Mouse (Mus musculus): ENCODE measurements at regions not wholly inside any gene's neighbourhood (a gene's known extent, or its start where the extent isn't known, plus 50 kb on each side); places are given as distances from the start of the nearest gene placed in this dataset.

GRCm38 (mm10) chr8:82630486-82630885 lies 143.5 kb downstream of the Zfp330 start:
- in situ Hi-C loops (cut with MboI; ENCODE audit: low pct_ligation_motif_present, low pct_unique_long_range_greater_than_20kb, low sequenced_read_pairs): no loop called here

DNA sequence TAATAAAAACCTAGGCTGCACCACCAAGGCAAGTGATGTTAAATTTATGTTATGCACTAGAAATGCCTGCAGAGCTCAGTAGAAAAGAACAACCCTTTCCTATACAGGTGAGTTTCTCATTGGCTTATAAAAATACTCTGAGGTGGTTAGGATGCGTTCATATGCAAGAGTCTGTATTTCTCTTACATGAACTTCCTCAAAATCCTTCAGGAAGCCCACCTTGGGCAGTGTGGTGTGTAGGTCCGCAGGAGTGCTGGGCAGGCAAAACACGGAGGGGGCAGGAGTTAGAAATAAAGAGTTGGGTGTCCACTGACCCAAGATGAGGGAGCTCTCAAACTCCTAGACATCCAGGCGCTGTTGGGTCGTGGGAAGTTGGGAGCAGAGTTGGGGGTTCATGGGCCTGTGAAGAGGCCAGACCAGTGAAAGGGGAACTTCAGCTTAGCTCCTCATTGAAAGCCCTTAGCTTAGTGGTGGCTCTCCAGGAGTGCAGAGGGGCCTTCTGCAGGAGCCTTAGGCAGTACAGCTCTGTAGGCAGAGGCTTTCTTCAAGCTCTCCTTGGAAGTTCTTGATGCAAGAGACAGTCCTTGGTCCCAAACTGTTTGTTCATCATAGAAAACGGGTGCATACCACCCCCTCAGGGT lies 150.0 kb downstream of the Zfp330 start:
- TF ChIP-seq ETS1 (conservative IDR thresholded peaks at IDR 0.05; ENCODE audit: low read depth, low read length): no peak
- no peak for TF ChIP-seq JUND (conservative IDR thresholded peaks at IDR 0.05; ENCODE audit: low read depth, low read length)
- no peak for TF ChIP-seq ZC3H11A (IDR thresholded peaks at IDR 0.05; ENCODE audit: low read depth, low read length)
- TF ChIP-seq MXI1 (IDR thresholded peaks at IDR 0.05; ENCODE audit: low read depth, low read length): no peak
- no peak for TF ChIP-seq ELF1 (IDR thresholded peaks at IDR 0.05; ENCODE audit: low read depth, low read length)
- no peak for TF ChIP-seq MAX (IDR thresholded peaks at IDR 0.05; ENCODE audit: low read length)
- no peak for TF ChIP-seq CTCF (conservative IDR thresholded peaks at IDR 0.05 in 1 of 2, IDR thresholded peaks at IDR 0.05 in 1 of 2; ENCODE audit: low read depth in 2 of 2, low read length in 2 of 2)
- TF ChIP-seq CHD2 (IDR thresholded peaks at IDR 0.05; ENCODE audit: low read length): no peak
- no peak for TF ChIP-seq RCOR1 (conservative IDR thresholded peaks at IDR 0.05; ENCODE audit: low read depth, low read length)
- TF ChIP-seq NRF1 (IDR thresholded peaks at IDR 0.05; ENCODE audit: low read depth, low read length): no peak
- TF ChIP-seq NELFE (IDR thresholded peaks at IDR 0.05; ENCODE audit: low read depth, low read length): no peak
- no peak for TF ChIP-seq EP300 (IDR thresholded peaks at IDR 0.05; ENCODE audit: low read length)
- TF ChIP-seq MAFK (IDR thresholded peaks at IDR 0.05; ENCODE audit: insufficient replicate concordance, low read length): no peak
- TF ChIP-seq ZMIZ1 (IDR thresholded peaks at IDR 0.05; ENCODE audit: low read depth, low read length): no peak
- Histone ChIP-seq H3K4me2 (ENCODE audit: insufficient read depth, low read depth, poor library complexity, severe bottlenecking) (no peak overlapping the region), H3K79me2 (replicated peaks; ENCODE audit: control insufficient read depth, extremely low read depth, insufficient read depth, poor library complexity, severe bottlenecking) (no peaks in the 10 kb centered on the region), H3K4me3 (replicated peaks in 1 of 3; ENCODE audit: low read depth in 2 of 3, low read length in 2 of 3, poor library complexity in 1 of 3) (no peak overlapping the region), H3K27me3 (replicated peaks) (no peaks in the 10 kb centered on the region), H3K4me1 (ENCODE audit: control insufficient read depth in 1 of 2, insufficient read depth in 2 of 2) (no peaks in the 10 kb centered on the region), H3K36me3 (replicated peaks in 1 of 2; ENCODE audit: control insufficient read depth in 1 of 2, insufficient read depth in 1 of 2, low read length in 1 of 2) (peaks cover 0 to 4% of the 10 kb centered on the region in 2 experiments), H3K9me3 (replicated peaks; ENCODE audit: low read length) (no peaks in the 10 kb centered on the region), H3K27ac (ENCODE audit: insufficient read depth, low read depth) (no peak overlapping the region), H3K9ac (ENCODE audit: insufficient read depth, low read depth) (no peak overlapping the region)
- dilution Hi-C loops (cut with MboI; ENCODE audit: extremely low pct_ligation_motif_present, extremely low pct_unique_long_range_greater_than_20kb, low sequenced_read_pairs) (no loop called here), in situ Hi-C loops (cut with MboI; ENCODE audit: low pct_ligation_motif_present, low pct_unique_long_range_greater_than_20kb, low sequenced_read_pairs) (no loop called here)
- DNase-seq (ENCODE audit: extremely low read depth): no peak

More at GRCm38 (mm10) chr8:82630486-82630885, 143.5 kb downstream of the Zfp330 start:
- no peaks in the 10 kb centered on the region for H3K9me3 ChIP-seq (replicated peaks; ENCODE audit: low read length)
- no peak overlapping the region for H3K4me3 ChIP-seq (replicated peaks in 1 of 3; ENCODE audit: low read depth in 2 of 3, low read length in 2 of 3, poor library complexity in 1 of 3)
- no peaks in the 10 kb centered on the region for H3K4me1 ChIP-seq (ENCODE audit: control insufficient read depth in 1 of 2, insufficient read depth in 2 of 2)
- no peaks in the 10 kb centered on the region for H3K79me2 ChIP-seq (replicated peaks; ENCODE audit: control insufficient read depth, extremely low read depth, insufficient read depth, poor library complexity, severe bottlenecking)
- H3K36me3 ChIP-seq (replicated peaks in 1 of 2; ENCODE audit: control insufficient read depth in 1 of 2, insufficient read depth in 1 of 2, low read length in 1 of 2): peaks cover 0 to 4% of the 10 kb centered on the region in 2 experiments
- no peak overlapping the region for H3K4me2 ChIP-seq (ENCODE audit: insufficient read depth, low read depth, poor library complexity, severe bottlenecking)
- no peak for TF ChIP-seq EP300 (IDR thresholded peaks at IDR 0.05; ENCODE audit: low read length)
- TF ChIP-seq TCF12 (IDR thresholded peaks at IDR 0.05; ENCODE audit: low read depth, low read length): no peak
- no peak for TF ChIP-seq USF1 (IDR thresholded peaks at IDR 0.05; ENCODE audit: low read depth, low read length)
- TF ChIP-seq HCFC1 (IDR thresholded peaks at IDR 0.05; ENCODE audit: low read depth, low read length): no peak
- TF ChIP-seq IRF4 (IDR thresholded peaks at IDR 0.05; ENCODE audit: low read depth, low read length): no peak
- TF ChIP-seq PAX5 (IDR thresholded peaks at IDR 0.05; ENCODE audit: low read length): no peak
- TF ChIP-seq NELFE (IDR thresholded peaks at IDR 0.05; ENCODE audit: low read depth, low read length): no peak
- TF ChIP-seq ELF1 (IDR thresholded peaks at IDR 0.05; ENCODE audit: low read depth, low read length): no peak
- TF ChIP-seq BHLHE40 (IDR thresholded peaks at IDR 0.05; ENCODE audit: low read depth, low read length): no peak
- TF ChIP-seq MEF2A (IDR thresholded peaks at IDR 0.05; ENCODE audit: borderline replicate concordance, low read depth, low read length): no peak
- TF ChIP-seq SIN3A (IDR thresholded peaks at IDR 0.05; ENCODE audit: low read length): no peak
- no peak for TF ChIP-seq RAD21 (IDR thresholded peaks at IDR 0.05; ENCODE audit: low read depth, low read length)
- no peak for TF ChIP-seq RCOR1 (conservative IDR thresholded peaks at IDR 0.05; ENCODE audit: low read depth, low read length)
- TF ChIP-seq ZC3H11A (IDR thresholded peaks at IDR 0.05; ENCODE audit: low read depth, low read length): no peak
- dilution Hi-C loops (cut with MboI; ENCODE audit: extremely low pct_ligation_motif_present, extremely low pct_unique_long_range_greater_than_20kb, low sequenced_read_pairs): no loop called here
- no peak overlapping the region for H3K27ac ChIP-seq (ENCODE audit: insufficient read depth, low read depth)
- H3K27me3 ChIP-seq (replicated peaks): no peaks in the 10 kb centered on the region
- no peak for DNase-seq (ENCODE audit: extremely low read depth)
- no peak overlapping the region for H3K9ac ChIP-seq (ENCODE audit: insufficient read depth, low read depth)
